Mouse (Mus musculus): ENCODE data around the gene Gucy1b2. TPM values are rescaled to one million over a fixed set of nuclear protein-coding genes. Genes with fewer than 3 reads are reported as not detected.

The Gucy1b2 gene
- polyA plus RNA-seq, 1 experiment, result not detected

- Histone ChIP-seq H3K27me3 (ENCODE audit: control insufficient read depth, insufficient read depth, insufficient read length) (no peaks in the 10 kb centered on the region), H3K4me2 (ENCODE audit: low read depth) (no peak overlapping the region), H3K4me3 (no peak overlapping the region), H3K79me2 (ENCODE audit: control insufficient read depth, insufficient read depth) (no peaks in the 10 kb centered on the region), H3K36me3 (ENCODE audit: control insufficient read depth, insufficient read depth) (no peaks in the 10 kb centered on the region), H3ac (ENCODE audit: control insufficient read depth, insufficient read length) (no peak overlapping the region)
- no peak for TF ChIP-seq USF1 (IDR thresholded peaks at IDR 0.05; ENCODE audit: low read depth)
- TF ChIP-seq TCF3 (IDR thresholded peaks at IDR 0.05; ENCODE audit: insufficient read length, low read depth), result no peak
- no peak for TF ChIP-seq CEBPB (IDR thresholded peaks at IDR 0.05; ENCODE audit: insufficient read depth, poor library complexity, severe bottlenecking)
- TF ChIP-seq POLR2AphosphoS2 (IDR thresholded peaks at IDR 0.05; ENCODE audit: insufficient read length, low read depth), result no peak
- no peak for TF ChIP-seq TCF12 (IDR thresholded peaks at IDR 0.05; ENCODE audit: insufficient read depth, poor library complexity, severe bottlenecking)
- no peak for TF ChIP-seq POLR2A (IDR thresholded peaks at IDR 0.05; ENCODE audit: insufficient read length, low read depth)
Observed at GRCm38 (mm10) chr14:62355201-62355600, 100.9 kb downstream of the Gucy1b2 start.

DNA sequence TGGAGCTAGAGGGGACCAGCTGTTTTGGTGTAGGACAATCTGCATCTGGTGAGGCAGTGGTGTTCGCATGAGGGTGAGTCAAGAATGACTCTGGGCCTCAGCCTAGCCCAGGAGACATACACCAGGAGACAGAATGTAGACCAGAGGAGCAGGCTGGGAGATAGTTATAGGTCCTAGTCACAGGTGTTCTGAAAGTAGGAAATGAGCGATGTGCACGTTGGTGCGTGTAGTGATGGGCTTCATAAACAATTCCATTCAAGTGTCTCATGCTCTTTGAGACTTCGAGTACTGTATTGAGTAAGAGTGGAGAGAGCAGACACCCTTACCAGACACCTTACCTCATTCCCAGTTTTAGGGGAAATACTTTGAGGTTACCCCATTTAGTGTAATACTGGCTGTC is 102.3 kb downstream of the Gucy1b2 start:
- H3K36me3 ChIP-seq (ENCODE audit: control insufficient read depth, insufficient read depth), result peaks cover 5% of the 10 kb centered on the region
- TF ChIP-seq TCF12 (IDR thresholded peaks at IDR 0.05; ENCODE audit: insufficient read depth, poor library complexity, severe bottlenecking) (no peak), MYOG (IDR thresholded peaks at IDR 0.05; ENCODE audit: control insufficient read depth in 1 of 3, insufficient read depth in 1 of 3, insufficient read length in 2 of 3, low read depth in 2 of 3) (no peak), POLR2AphosphoS2 (IDR thresholded peaks at IDR 0.05; ENCODE audit: insufficient read length, low read depth) (no peak), REST (IDR thresholded peaks at IDR 0.05; ENCODE audit: insufficient read depth, insufficient read length) (no peak), TCF3 (IDR thresholded peaks at IDR 0.05; ENCODE audit: insufficient read length, low read depth) (no peak), CEBPB (IDR thresholded peaks at IDR 0.05; ENCODE audit: insufficient read depth, poor library complexity, severe bottlenecking) (no peak), MAX (IDR thresholded peaks at IDR 0.05; ENCODE audit: low read depth) (no peak), POLR2A (IDR thresholded peaks at IDR 0.05; ENCODE audit: insufficient read length, low read depth) (no peak), E2F4 (IDR thresholded peaks at IDR 0.05; ENCODE audit: insufficient read depth) (no peak), SRF (IDR thresholded peaks at IDR 0.05; ENCODE audit: control insufficient read depth, insufficient read length, low read depth) (no peak), MYOD1 (IDR thresholded peaks at IDR 0.05; ENCODE audit: control insufficient read depth in 1 of 3, insufficient read length in 2 of 3, low read depth in 2 of 3) (no peak), USF1 (IDR thresholded peaks at IDR 0.05; ENCODE audit: low read depth) (no peak)
- H3K4me2 ChIP-seq (ENCODE audit: low read depth), result no peak overlapping the region
- no peak overlapping the region for H3K4me3 ChIP-seq
- H3K79me2 ChIP-seq (ENCODE audit: control insufficient read depth, insufficient read depth), result no peaks in the 10 kb centered on the region
- no peak overlapping the region for H3ac ChIP-seq (ENCODE audit: control insufficient read depth, insufficient read length)
- no peaks in the 10 kb centered on the region for H3K27me3 ChIP-seq (ENCODE audit: control insufficient read depth, insufficient read depth, insufficient read length)

DNA sequence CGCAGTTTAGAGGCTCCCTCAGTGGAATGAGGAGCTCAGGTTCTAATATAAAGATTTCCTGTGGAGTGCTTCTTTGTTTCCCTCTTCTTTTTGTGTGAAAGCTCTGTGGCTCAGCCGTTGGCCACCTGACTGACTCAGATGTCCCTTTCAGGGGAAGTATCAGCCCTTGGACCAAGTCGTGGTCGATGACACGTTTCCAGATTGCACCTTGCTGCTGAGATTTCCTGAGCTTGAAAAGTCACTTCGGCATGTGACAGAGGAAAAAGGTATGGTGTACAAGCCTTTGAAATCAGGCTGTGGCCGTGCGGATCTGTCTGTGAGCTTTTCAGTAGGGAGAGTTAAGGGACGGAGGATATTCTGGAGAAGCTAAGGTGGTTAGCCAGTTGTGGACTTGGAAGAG is 102.7 kb downstream of the Gucy1b2 start:
- Histone ChIP-seq H3K4me2 (ENCODE audit: low read depth) (no peak overlapping the region), H3K36me3 (ENCODE audit: control insufficient read depth, insufficient read depth) (peaks cover 5% of the 10 kb centered on the region), H3K4me3 (no peak overlapping the region), H3K79me2 (ENCODE audit: control insufficient read depth, insufficient read depth) (no peaks in the 10 kb centered on the region), H3ac (ENCODE audit: control insufficient read depth, insufficient read length) (no peak overlapping the region), H3K27me3 (ENCODE audit: control insufficient read depth, insufficient read depth, insufficient read length) (no peaks in the 10 kb centered on the region)
- TF ChIP-seq POLR2A (IDR thresholded peaks at IDR 0.05; ENCODE audit: insufficient read length, low read depth) (no peak), TCF12 (IDR thresholded peaks at IDR 0.05; ENCODE audit: insufficient read depth, poor library complexity, severe bottlenecking) (no peak), E2F4 (IDR thresholded peaks at IDR 0.05; ENCODE audit: insufficient read depth) (no peak), TCF3 (IDR thresholded peaks at IDR 0.05; ENCODE audit: insufficient read length, low read depth) (no peak), MAX (IDR thresholded peaks at IDR 0.05; ENCODE audit: low read depth) (no peak), MYOG (IDR thresholded peaks at IDR 0.05; ENCODE audit: control insufficient read depth in 1 of 3, insufficient read depth in 1 of 3, insufficient read length in 2 of 3, low read depth in 2 of 3) (no peak), CEBPB (IDR thresholded peaks at IDR 0.05; ENCODE audit: insufficient read depth, poor library complexity, severe bottlenecking) (no peak), USF1 (IDR thresholded peaks at IDR 0.05; ENCODE audit: low read depth) (no peak), REST (IDR thresholded peaks at IDR 0.05; ENCODE audit: insufficient read depth, insufficient read length) (no peak), SRF (IDR thresholded peaks at IDR 0.05; ENCODE audit: control insufficient read depth, insufficient read length, low read depth) (no peak), MYOD1 (IDR thresholded peaks at IDR 0.05; ENCODE audit: control insufficient read depth in 1 of 3, insufficient read length in 2 of 3, low read depth in 2 of 3) (no peak), POLR2AphosphoS2 (IDR thresholded peaks at IDR 0.05; ENCODE audit: insufficient read length, low read depth) (no peak)

GRCm38 (mm10) chr14:62350890-62351289 is 105.2 kb downstream of the Gucy1b2 start:
- Histone ChIP-seq H3K79me2 (ENCODE audit: control insufficient read depth, insufficient read depth) (no peaks in the 10 kb centered on the region), H3K36me3 (ENCODE audit: control insufficient read depth, insufficient read depth) (peaks cover 5% of the 10 kb centered on the region), H3K27me3 (ENCODE audit: control insufficient read depth, insufficient read depth, insufficient read length) (no peaks in the 10 kb centered on the region), H3K4me2 (ENCODE audit: low read depth) (no peak overlapping the region), H3K4me3 (no peak overlapping the region), H3ac (ENCODE audit: control insufficient read depth, insufficient read length) (no peak overlapping the region)
- TF ChIP-seq MYOG (IDR thresholded peaks at IDR 0.05; ENCODE audit: control insufficient read depth in 1 of 3, insufficient read depth in 1 of 3, insufficient read length in 2 of 3, low read depth in 2 of 3) (no peak), REST (IDR thresholded peaks at IDR 0.05; ENCODE audit: insufficient read depth, insufficient read length) (no peak), MAX (IDR thresholded peaks at IDR 0.05; ENCODE audit: low read depth) (no peak), CEBPB (IDR thresholded peaks at IDR 0.05; ENCODE audit: insufficient read depth, poor library complexity, severe bottlenecking) (no peak), POLR2A (IDR thresholded peaks at IDR 0.05; ENCODE audit: insufficient read length, low read depth) (no peak), USF1 (IDR thresholded peaks at IDR 0.05; ENCODE audit: low read depth) (no peak), TCF3 (IDR thresholded peaks at IDR 0.05; ENCODE audit: insufficient read length, low read depth) (no peak), E2F4 (IDR thresholded peaks at IDR 0.05; ENCODE audit: insufficient read depth) (no peak), SRF (IDR thresholded peaks at IDR 0.05; ENCODE audit: control insufficient read depth, insufficient read length, low read depth) (no peak), MYOD1 (IDR thresholded peaks at IDR 0.05; ENCODE audit: control insufficient read depth in 1 of 3, insufficient read length in 2 of 3, low read depth in 2 of 3) (no peak), TCF12 (IDR thresholded peaks at IDR 0.05; ENCODE audit: insufficient read depth, poor library complexity, severe bottlenecking) (no peak), POLR2AphosphoS2 (IDR thresholded peaks at IDR 0.05; ENCODE audit: insufficient read length, low read depth) (no peak)

DNA sequence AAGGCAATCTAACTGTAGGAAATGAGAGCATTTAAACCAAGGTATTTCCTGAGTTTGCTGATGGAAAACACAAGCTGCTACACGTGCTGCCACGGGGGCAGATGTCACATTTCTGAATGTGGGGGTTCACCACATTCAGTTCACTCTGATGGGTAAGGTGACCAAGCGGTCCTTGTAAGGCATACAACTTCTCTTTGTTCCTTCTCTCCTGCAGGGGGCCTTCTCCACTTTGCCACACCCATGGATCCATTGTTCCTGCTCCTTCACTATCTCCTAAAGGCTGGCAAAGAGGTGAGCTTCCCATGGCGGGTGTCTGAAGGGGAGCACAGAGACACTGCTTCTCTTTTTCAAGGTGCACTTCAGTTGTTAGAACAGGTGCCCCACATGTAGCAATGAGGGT is 105.9 kb downstream of the Gucy1b2 start:
- H3K4me2 ChIP-seq (ENCODE audit: low read depth), result no peak overlapping the region
- H3K36me3 ChIP-seq (ENCODE audit: control insufficient read depth, insufficient read depth), result peaks cover 5% of the 10 kb centered on the region
- no peaks in the 10 kb centered on the region for H3K27me3 ChIP-seq (ENCODE audit: control insufficient read depth, insufficient read depth, insufficient read length)
- no peak overlapping the region for H3K4me3 ChIP-seq
- no peaks in the 10 kb centered on the region for H3K79me2 ChIP-seq (ENCODE audit: control insufficient read depth, insufficient read depth)
- H3ac ChIP-seq (ENCODE audit: control insufficient read depth, insufficient read length), result no peak overlapping the region
- TF ChIP-seq MYOG (IDR thresholded peaks at IDR 0.05; ENCODE audit: control insufficient read depth in 1 of 3, insufficient read depth in 1 of 3, insufficient read length in 2 of 3, low read depth in 2 of 3) (no peak), USF1 (IDR thresholded peaks at IDR 0.05; ENCODE audit: low read depth) (no peak), POLR2A (IDR thresholded peaks at IDR 0.05; ENCODE audit: insufficient read length, low read depth) (no peak), REST (IDR thresholded peaks at IDR 0.05; ENCODE audit: insufficient read depth, insufficient read length) (no peak), POLR2AphosphoS2 (IDR thresholded peaks at IDR 0.05; ENCODE audit: insufficient read length, low read depth) (no peak), E2F4 (IDR thresholded peaks at IDR 0.05; ENCODE audit: insufficient read depth) (no peak), CEBPB (IDR thresholded peaks at IDR 0.05; ENCODE audit: insufficient read depth, poor library complexity, severe bottlenecking) (no peak), TCF12 (IDR thresholded peaks at IDR 0.05; ENCODE audit: insufficient read depth, poor library complexity, severe bottlenecking) (no peak), MAX (IDR thresholded peaks at IDR 0.05; ENCODE audit: low read depth) (no peak), SRF (IDR thresholded peaks at IDR 0.05; ENCODE audit: control insufficient read depth, insufficient read length, low read depth) (no peak), MYOD1 (IDR thresholded peaks at IDR 0.05; ENCODE audit: control insufficient read depth in 1 of 3, insufficient read length in 2 of 3, low read depth in 2 of 3) (no peak), TCF3 (IDR thresholded peaks at IDR 0.05; ENCODE audit: insufficient read length, low read depth) (no peak)
